Mouse (Mus musculus) heart, embryonic 14.5 days (tissue): ENCODE data around the gene Acrbp. TPM values are rescaled to one million over a fixed set of nuclear protein-coding genes. Genes with fewer than 3 reads are reported as not detected.

Source experiments
- ATAC-seq: fragments of 200-750 bp; cut with Nextera tagmentation; 2 replicates; pipeline ENCODE4 v1.8.0; 2017; ENCODE audit warnings: low read depth, moderate TSS enrichment; ENCODE audit not compliant: insufficient number of reproducible peaks, insufficient read depth, low FRiP score
- H3K27ac ChIP-seq, 2 experiments: fragments of 200-500 bp in 1 of 2; fragments of 300-500 bp in 1 of 2; sonication (generic) in 1 of 2; replicated peaks in 1 of 2; 2 replicates each; pipeline ENCODE4 v1.5.1; 2012 to 2014; ENCODE audit warnings: low read depth in 2 of 2, low read length in 2 of 2, control low read depth in 1 of 2, mild to moderate bottlenecking in 1 of 2, mixed read lengths in 1 of 2; ENCODE audit not compliant: control insufficient read depth in 1 of 2, insufficient read depth in 1 of 2
- H3K27me3 ChIP-seq: fragments of 300-500 bp; sonication (generic); 2 replicates; pipeline ENCODE4 v1.6.1; 2014; ENCODE audit warnings: mild to moderate bottlenecking, low read length, control low read depth; ENCODE audit not compliant: control insufficient read depth, insufficient read depth
- H3K36me3 ChIP-seq: fragments of 300-500 bp; sonication (generic); 2 replicates; pipeline ENCODE4 v1.6.1; 2014; ENCODE audit warnings: mild to moderate bottlenecking, control low read depth, low read length, mixed read lengths; ENCODE audit not compliant: control insufficient read depth, insufficient read depth
- H3K4me1 ChIP-seq, 2 experiments: fragments of 200-500 bp in 1 of 2; fragments of 300-500 bp in 1 of 2; sonication (generic) in 1 of 2; 2 replicates each; pipeline ENCODE4 v1.6.1; 2012 to 2014; ENCODE audit warnings: low read length in 2 of 2, control low read depth in 1 of 2, mixed read lengths in 1 of 2; ENCODE audit not compliant: control insufficient read depth in 2 of 2, insufficient read depth in 2 of 2
- H3K4me2 ChIP-seq: fragments of 300-500 bp; sonication (generic); 2 replicates; pipeline ENCODE4 v1.6.1; 2014; ENCODE audit warnings: mild to moderate bottlenecking, low read length
- H3K4me3 ChIP-seq, 2 experiments: fragments of 200-500 bp in 1 of 2; fragments of 300-500 bp in 1 of 2; sonication (generic) in 1 of 2; 2 replicates each; pipeline ENCODE4 v1.5.1; 2012 to 2014; ENCODE audit warnings: low read length in 2 of 2, mild to moderate bottlenecking in 2 of 2, control low read depth in 1 of 2, low read depth in 1 of 2, moderate library complexity in 1 of 2; ENCODE audit not compliant: control insufficient read depth in 1 of 2, insufficient read depth in 1 of 2
- H3K9ac ChIP-seq: fragments of 300-500 bp; sonication (generic); 2 replicates; pipeline ENCODE4 v1.6.1; 2014; ENCODE audit warnings: mild to moderate bottlenecking, low read length
- H3K9me3 ChIP-seq: fragments of 300-500 bp; sonication (generic); 2 replicates; pipeline ENCODE4 v1.6.1; 2016; ENCODE audit warnings: low read length, control low read depth; ENCODE audit not compliant: control insufficient read depth
- WGBS: fragments of 180-500 bp; shearing (Covaris S2); extraction: QIAGEN DNeasy Blood & Tissue Kit; methylation state at CpG from one replicate; pipeline ENCODE4 v1.1.7; 2014; 5-methylcytosine and 5-hydroxymethylcytosine counted together
- polyA plus RNA-seq: library from polyadenylated mRNA; unstranded; fragments of >200 nt; fragmentation: Nextera tagmentation; extraction: Ambion mirVana; gene quantifications from 2 replicates; pipeline ENCODE4 v1.2.1, GENCODE M21; 2014

The Acrbp gene
- polyA plus RNA-seq, 1 experiment from 2014 or later: 6.5 TPM

GRCm38 (mm10) chr6:125095391-125096278, 46.1 kb downstream of the Acrbp start, which contains the start of gene Chd4:
TSS of gene Chd4 (plus strand) at chr6:125095981.
- Histone ChIP-seq H3K9ac (peak within 1 kb of the TSS; percentile 97), H3K27me3 (no peaks in the 10 kb centered on the region), H3K27ac (peak within 1 kb of the TSS; percentile 93 to 97), H3K4me1 (peaks cover 21 to 33% of the 10 kb centered on the region in 2 experiments), H3K4me2 (peak within 1 kb of the TSS; percentile 80), H3K36me3 (peaks cover 28% of the 10 kb centered on the region), H3K9me3 (no peaks in the 10 kb centered on the region), H3K4me3 (peak within 1 kb of the TSS; percentile 93 to 99)
- peak; percentile 72 for ATAC-seq
- WGBS: 4% methylated on average over 33 of the region's 45 CpGs

- Histone ChIP-seq H3K4me1 (peaks cover 21 to 30% of the 10 kb centered on the region in 2 experiments), H3K27ac (peak overlapping the region; percentile 93 to 97), H3K36me3 (peaks cover 34% of the 10 kb centered on the region), H3K9ac (peak overlapping the region; percentile 97), H3K9me3 (no peaks in the 10 kb centered on the region), H3K4me2 (peak overlapping the region; percentile 80), H3K4me3 (peak overlapping the region; percentile 93 to 99), H3K27me3 (no peaks in the 10 kb centered on the region)
- ATAC-seq: 0 out of 2 replicates have a peak, but pooled peaks have one; percentile 0
- WGBS: under 1% methylated on average over 15 of the region's 32 CpGs
Observed at GRCm38 (mm10) chr6:125096279-125096596, 46.7 kb downstream of the Acrbp start.

GRCm38 (mm10) chr6:125096597-125097345, 47.3 kb downstream of the Acrbp start:
- Histone ChIP-seq H3K36me3 (peaks cover 39% of the 10 kb centered on the region), H3K9me3 (no peaks in the 10 kb centered on the region), H3K9ac (peak overlapping the region; percentile 97), H3K4me2 (peak overlapping the region; percentile 80), H3K27ac (peak overlapping the region; percentile 90 to 97), H3K4me1 (peaks cover 21 to 30% of the 10 kb centered on the region in 2 experiments), H3K4me3 (peak overlapping the region; percentile 93 to 99), H3K27me3 (no peaks in the 10 kb centered on the region)
- under 1% methylated on average over 33 of the region's 44 CpGs for WGBS
- peak; percentile 57 for ATAC-seq

- Histone ChIP-seq H3K27me3 (no peaks in the 10 kb centered on the region), H3K9me3 (no peaks in the 10 kb centered on the region), H3K9ac (peak overlapping the region; percentile 97), H3K36me3 (peaks cover 45% of the 10 kb centered on the region), H3K27ac (peak overlapping the region; percentile 90 to 97), H3K4me2 (peak overlapping the region; percentile 80), H3K4me3 (peak overlapping the region; percentile 93 to 99), H3K4me1 (peaks cover 21 to 30% of the 10 kb centered on the region in 2 experiments)
- 0 out of 2 replicates have a peak, but pooled peaks have one; percentile 2 for ATAC-seq
- WGBS: under 1% methylated on average over 12 of the region's 12 CpGs
Observed at GRCm38 (mm10) chr6:125097346-125097689, 47.8 kb downstream of the Acrbp start.

- Histone ChIP-seq H3K4me1 (peaks cover 21 to 30% of the 10 kb centered on the region in 2 experiments), H3K4me3 (peak overlapping the region; percentile 93 to 99), H3K9ac (peak overlapping the region; percentile 97), H3K27ac (no peak overlapping the region), H3K4me2 (peak overlapping the region; percentile 80), H3K9me3 (no peaks in the 10 kb centered on the region), H3K36me3 (peaks cover 51% of the 10 kb centered on the region), H3K27me3 (no peaks in the 10 kb centered on the region)
- ATAC-seq: no peak
- WGBS: 43% methylated on average over 8 of the region's 8 CpGs
Observed at GRCm38 (mm10) chr6:125097951-125098350, 48.5 kb downstream of the Acrbp start.

GRCm38 (mm10) chr6:125098513-125098912, 49.0 kb downstream of the Acrbp start:
- Histone ChIP-seq H3K9me3 (no peaks in the 10 kb centered on the region), H3K9ac (peak overlapping the region; percentile 97), H3K4me2 (peak overlapping the region; percentile 80), H3K4me1 (peaks cover 21 to 30% of the 10 kb centered on the region in 2 experiments), H3K27me3 (no peaks in the 10 kb centered on the region), H3K36me3 (peaks cover 57% of the 10 kb centered on the region), H3K4me3 (peak overlapping the region; percentile 93 to 99; a peak in 3 of 4 replicates), H3K27ac (no peak overlapping the region)
- 39% methylated on average over 3 of the region's 3 CpGs for whole genome bisulfite sequencing
- ATAC-seq: no peak

- Histone ChIP-seq H3K9ac (peak overlapping the region; percentile 97), H3K4me2 (peak overlapping the region; percentile 80), H3K4me1 (peaks cover 21 to 33% of the 10 kb centered on the region in 2 experiments), H3K27ac (peak overlapping the region; percentile 53 to 66), H3K27me3 (no peaks in the 10 kb centered on the region), H3K36me3 (peaks cover 66% of the 10 kb centered on the region), H3K4me3 (peak overlapping the region; percentile 21 to 99; a peak in 3 of 4 replicates), H3K9me3 (no peaks in the 10 kb centered on the region)
- no peak for ATAC-seq
- WGBS: 39% methylated on average over 5 of the region's 5 CpGs
Observed at GRCm38 (mm10) chr6:125099421-125099971, 50.0 kb downstream of the Acrbp start.
